Mouse (Mus musculus) liver, adult 2 months (tissue): ENCODE data around the gene Zfp277.

ENCODE experiments used
- CTCF ChIP-seq: fragments of 200-500 bp; IDR thresholded peaks from 2 replicates; pipeline ENCODE4 v1.5.1; 2011; ENCODE audit warnings: low read depth, low read length, control low read depth
- POLR2A ChIP-seq: fragments of 200-500 bp; IDR thresholded peaks from 2 replicates; pipeline ENCODE4 v1.6.1; 2011; ENCODE audit warnings: low read length, control low read depth; ENCODE audit not compliant: insufficient read depth; ENCODE audit errors: extremely low read depth

DNA sequence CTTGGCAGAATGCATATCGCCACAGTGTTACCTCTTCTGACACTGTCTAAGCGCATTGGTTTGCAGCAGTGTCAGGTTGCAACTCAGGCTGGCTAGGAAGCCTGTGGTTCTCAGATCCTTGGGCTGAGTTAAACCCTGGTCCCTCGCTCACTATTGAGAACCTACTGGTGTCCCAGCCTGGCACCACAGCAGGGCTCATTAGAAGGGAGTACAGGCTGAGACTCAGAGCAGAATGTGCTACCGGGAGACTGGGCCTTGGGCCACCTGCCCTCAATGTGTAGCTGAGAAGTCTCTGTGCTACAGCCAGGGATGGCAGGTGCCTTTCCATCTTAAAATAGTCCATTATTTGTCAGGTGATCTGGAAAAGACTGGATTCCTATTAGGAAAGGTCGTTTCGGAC is 18.6 kb upstream of the Zfp277 start:
- TF ChIP-seq POLR2A, result no peak
- no peak for TF ChIP-seq CTCF
